Mouse (Mus musculus) urinary bladder, postnatal 0 days (tissue): ENCODE results near the gene Gas1. TPM values are rescaled to one million over a fixed set of nuclear protein-coding genes. Genes with fewer than 3 reads are reported as not detected.

Experiments
- polyA plus RNA-seq: library from polyadenylated mRNA; unstranded; fragments of >200 nt; fragmentation: Nextera tagmentation; extraction: Ambion mirVana; gene quantifications from 2 replicates; pipeline ENCODE4 v1.2.1, GENCODE M21; 2015

The Gas1 gene
- 163 and 168 TPM in 2 replicates for polyA plus RNA-seq

GRCm38 (mm10) chr13:60177106-60177796, at the start of gene Gas1:
TSS of gene Gas1 (minus strand) at chr13:60177365.

